Mouse (Mus musculus) right cerebral cortex, postnatal 36 days (tissue): ENCODE measurements around the gene Zfp866.

Source experiments
- DNase-seq, 2 experiments: peaks; one replicate each; pipeline ENCODE4 v3.0.0; 2022; ENCODE audit warnings: low spot score in 2 of 2, mixed read lengths in 1 of 2

Gene Zfp866

GRCm38 (mm10) chr8:69717232-69717580 is 73.8 kb downstream of the Zfp866 start:
- no peak for DNase-seq

GRCm38 (mm10) chr8:69716403-69717231 is 74.4 kb downstream of the Zfp866 start:
- peak; percentile 97 to 100 for DNase-seq

- DNase-seq = no peak
Measured at GRCm38 (mm10) chr8:69715366-69715765, 75.6 kb downstream of the Zfp866 start.

GRCm38 (mm10) chr8:69713516-69713915 is 77.5 kb downstream of the Zfp866 start:
- no peak for DNase-seq
